Comparison of ENCODE assay signal across 17 mouse cellular contexts in the genomic region with DNA sequence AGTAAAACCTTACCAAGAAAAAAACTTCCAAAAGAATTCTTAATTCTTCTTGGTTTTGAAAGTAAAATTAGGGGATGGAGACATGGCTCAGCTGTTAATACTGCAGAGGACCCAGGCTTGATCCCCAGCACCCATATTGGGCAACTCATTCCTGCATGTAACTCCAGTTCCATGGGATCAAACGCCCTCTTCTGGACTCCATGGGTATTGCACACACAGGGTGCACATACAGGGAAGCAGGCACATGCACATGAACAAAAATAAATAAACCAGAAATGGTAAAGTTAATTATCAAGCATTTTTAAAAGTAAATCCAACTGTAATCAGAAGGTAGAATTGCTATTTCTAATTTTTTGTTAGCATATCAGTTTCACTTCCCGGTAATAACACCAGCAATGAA. TPM values are rescaled to one million over a fixed set of nuclear protein-coding genes. Genes with fewer than 3 reads are reported as not detected.
A peak's percentile ranks its signal among the peaks of the same experiment; 100 is the strongest.
DNase-seq lines count a peak whose midpoint lies in the region; ATAC-seq and TF ChIP-seq lines count a peak whose summit lies in the region.
"Had no signal": no experiment of that assay in that cellular context is flagged by ENCODE, and none has a peak within 500 bp of the region (broad histone marks: within the 10 kb centered on the region; RNA-seq: fewer than 3 reads in every experiment).

No protein-coding gene starts in this region.

- no peaks in the 10 kb centered on the region for H3K4me1 ChIP-seq in testis, adult 2 months (ENCODE audit: control insufficient read depth, insufficient read depth, low read length)
- H3K4me1 ChIP-seq: limb, embryonic 13.5 days had no signal

- TF ChIP-seq POLR2A in testis, adult 2 months (IDR thresholded peaks at IDR 0.05; ENCODE audit: control insufficient read depth, low read depth, low read length): no peak

- no peak overlapping the region for H3K27ac ChIP-seq in layer of hippocampus, adult 2 months
- no peak overlapping the region for H3K27ac ChIP-seq in testis, adult 2 months (ENCODE audit: control insufficient read depth, insufficient read depth, low read depth, low read length)
- H3K27ac ChIP-seq: limb, embryonic 13.5 days had no signal

- DNase-seq in CD4-positive, CD25-positive, alpha-beta regulatory T cell, adult 2 months (ENCODE audit: low read depth, low spot score): peak; percentile 13
- DNase-seq in layer of hippocampus, adult 2 months (ENCODE audit: low spot score in 2 of 2): no peak
- DNase-seq in layer of hippocampus, postnatal 14 days (ENCODE audit: low spot score in 2 of 2): no peak
- DNase-seq in testis, postnatal 10 days (ENCODE audit: low spot score): no peak
- no peak for DNase-seq in neural tube, embryonic 10.5 days (ENCODE audit: extremely low spot score, low spot score)
- DNase-seq in spleen, adult 12 weeks (ENCODE audit: low spot score): no peak
- DNase-seq: adrenal gland, postnatal 36 days; cerebellum, adult 11-12 months; gastrocnemius, postnatal 25 days; kidney, postnatal 4 days; lung, postnatal 4 days; thymus, adult 18-20 months had no signal

- TF ChIP-seq CTCF in layer of hippocampus, adult 2 months (conservative IDR thresholded peaks at IDR 0.05): peak; percentile 51
- peak; percentile 41; the same call in 1 of the 2 replicates for TF ChIP-seq CTCF in testis, adult 2 months (IDR thresholded peaks at IDR 0.05; ENCODE audit: control insufficient read depth, insufficient read depth, insufficient replicate concordance, low read depth, low read length)

- no peak for ATAC-seq in CD4-positive, CD25-positive, alpha-beta regulatory T cell, adult 4 months
- ATAC-seq: forebrain, embryonic 14.5 days; inflammation-experienced regulatory T-cells, adult 6 months had no signal

- no peaks in the 10 kb centered on the region for H3K27me3 ChIP-seq in testis, adult 2 months (ENCODE audit: control insufficient read depth, insufficient read depth, low read length)
- H3K27me3 ChIP-seq: limb, embryonic 13.5 days had no signal

- H3K4me3 ChIP-seq in layer of hippocampus, adult 2 months: no peak overlapping the region
- H3K4me3 ChIP-seq in testis, adult 2 months (ENCODE audit: control insufficient read depth, low read depth, low read length): no peak overlapping the region
- H3K4me3 ChIP-seq: limb, embryonic 13.5 days had no signal

- no peaks in the 10 kb centered on the region for H3K36me3 ChIP-seq in testis, adult 2 months (ENCODE audit: control insufficient read depth, insufficient read depth, low read length)
- H3K36me3 ChIP-seq: limb, embryonic 13.5 days had no signal

RNA-seq across cellular contexts. Expression of a gene that starts 15.3 kb away (rescaled TPM):
- 100 to 1,000 TPM; 144 to 161 TPM for polyA plus RNA-seq in CD4-positive, CD25-positive, alpha-beta regulatory T cell, adult 4 months (2017; shearing (Covaris generic))
- total RNA-seq in layer of hippocampus, adult 2 months (2021): 100 to 1,000 TPM in 1 of 2 experiments, 10 to 100 TPM in 1; 95.4 to 103 TPM
- total RNA-seq in layer of hippocampus, postnatal 14 days (2021): 100 to 1,000 TPM in 1 of 2 experiments, 10 to 100 TPM in 1; 98.3 to 110 TPM
- polyA plus RNA-seq in testis, adult 2 months (2012; rRNA removed): 34.1 and 37.8 TPM in 2 replicates

RNA-seq across cellular contexts. Expression of a gene that starts 24.2 kb away (rescaled TPM):
- polyA plus RNA-seq in CD4-positive, CD25-positive, alpha-beta regulatory T cell, adult 4 months (2017; shearing (Covaris generic)): not detected
- total RNA-seq in layer of hippocampus, adult 2 months (2021): not detected
- under 1 TPM; 0.16 to 0.19 TPM for total RNA-seq in layer of hippocampus, postnatal 14 days (2021)
- 2.1 and 2.9 TPM in 2 replicates for polyA plus RNA-seq in testis, adult 2 months (2012; rRNA removed)
- polyA plus RNA-seq: inflammation-experienced regulatory T-cells, adult 6 months had no signal
